Mouse (Mus musculus) liver, adult 2 months (tissue): ENCODE measurements at regions not wholly inside any gene's neighbourhood (a gene's known extent, or its start where the extent isn't known, plus 50 kb on each side); places are given as distances from the start of the nearest gene placed in this dataset.

Experiments used
- CTCF ChIP-seq: fragments of 200-500 bp; IDR thresholded peaks from 2 replicates; pipeline ENCODE4 v1.5.1; 2011; ENCODE audit warnings: low read depth, low read length, control low read depth
- POLR2A ChIP-seq: fragments of 200-500 bp; IDR thresholded peaks from 2 replicates; pipeline ENCODE4 v1.6.1; 2011; ENCODE audit warnings: low read length, control low read depth; ENCODE audit not compliant: insufficient read depth; ENCODE audit errors: extremely low read depth

- TF ChIP-seq CTCF (no peak), POLR2A (no peak)
These were observed 77.6 kb upstream of the Kdr start for GRCm38 (mm10) chr5:76055849-76056248.
